Mouse (Mus musculus): ENCODE data around the gene Prss8. TPM values are rescaled to one million over a fixed set of nuclear protein-coding genes. Genes with fewer than 3 reads are reported as not detected.
"Not testable (repeated sequence)": the region's sequence is repeated elsewhere in the genome, so short reads cannot be mapped to it uniquely, and the experiment has no call there.

The Prss8 gene
- polyA plus RNA-seq, 1 experiment from 2014 or later = 5.0 TPM

DNA sequence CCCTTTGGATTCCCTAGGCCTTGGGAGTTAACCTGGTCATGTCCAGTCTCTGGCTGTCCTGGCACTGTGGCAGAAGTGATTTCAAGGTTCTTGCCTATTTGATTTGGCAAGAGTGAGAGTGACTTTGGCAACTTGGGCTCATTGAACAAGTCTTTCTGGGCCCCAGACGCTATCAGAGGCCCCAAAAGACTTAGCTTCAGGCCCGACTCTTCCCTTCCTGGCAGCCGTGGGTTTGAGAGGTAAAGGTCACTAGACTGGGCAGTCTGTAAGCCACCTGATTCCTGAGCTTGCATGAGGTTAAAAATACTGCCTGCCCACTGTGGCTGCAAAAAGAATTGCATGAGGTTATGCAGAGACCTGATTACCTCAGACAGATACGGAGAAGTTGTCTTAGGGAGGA, 21.2 kb downstream of the Prss8 start:
- Histone ChIP-seq H3K27ac (no peak overlapping the region), H3K27me3 (no peaks in the 10 kb centered on the region), H3K4me1 (replicated peaks) (peaks cover 15% of the 10 kb centered on the region), H3K9me3 (no peaks in the 10 kb centered on the region), H3K4me3 (replicated peaks) (no peak overlapping the region), H3K9ac (replicated peaks) (no peak overlapping the region), H3K36me3 (peaks cover 52% of the 10 kb centered on the region), H3K4me2 (no peak overlapping the region)
- no peak for ATAC-seq (ENCODE audit: insufficient number of reproducible peaks, insufficient read depth, low FRiP score, low TSS enrichment, low read depth)
- WGBS = 93% methylated on average over 4 of the region's 4 CpGs

- 93% methylated on average over 12 of the region's 12 CpGs for WGBS
- ATAC-seq (ENCODE audit: insufficient number of reproducible peaks, insufficient read depth, low FRiP score, low TSS enrichment, low read depth) = no peak
- Histone ChIP-seq H3K4me1 (replicated peaks) (peaks cover 11% of the 10 kb centered on the region), H3K9ac (replicated peaks) (no peak overlapping the region), H3K4me3 (replicated peaks) (no peak overlapping the region), H3K36me3 (peaks cover 52% of the 10 kb centered on the region), H3K27me3 (no peaks in the 10 kb centered on the region), H3K27ac (no peak overlapping the region), H3K9me3 (no peaks in the 10 kb centered on the region), H3K4me2 (no peak overlapping the region)
Measured at GRCm38 (mm10) chr7:127907939-127908338, 22.0 kb downstream of the Prss8 start.

- Histone ChIP-seq H3K9ac (replicated peaks) (peak within 1 kb of the TSS; percentile 78), H3K27me3 (0 out of 2 replicates have a peak, but pooled peaks cover 2% of the 10 kb centered on the region), H3K27ac (peak within 1 kb of the TSS; percentile 80), H3K4me3 (replicated peaks) (peak within 1 kb of the TSS; percentile 55), H3K4me1 (replicated peaks) (peaks cover 11% of the 10 kb centered on the region), H3K36me3 (peaks cover 42% of the 10 kb centered on the region), H3K9me3 (no peaks in the 10 kb centered on the region), H3K4me2 (peak within 1 kb of the TSS; percentile 83)
- 6% methylated on average over 38 of the region's 38 CpGs for WGBS
- ATAC-seq (ENCODE audit: insufficient number of reproducible peaks, insufficient read depth, low FRiP score, low TSS enrichment, low read depth) = peak; percentile 87
Measured at GRCm38 (mm10) chr7:127903971-127904796, 25.7 kb downstream of the Prss8 start, which contains the start of gene Bckdk. Bckdk (plus strand) TSS chr7:127904082.

DNA sequence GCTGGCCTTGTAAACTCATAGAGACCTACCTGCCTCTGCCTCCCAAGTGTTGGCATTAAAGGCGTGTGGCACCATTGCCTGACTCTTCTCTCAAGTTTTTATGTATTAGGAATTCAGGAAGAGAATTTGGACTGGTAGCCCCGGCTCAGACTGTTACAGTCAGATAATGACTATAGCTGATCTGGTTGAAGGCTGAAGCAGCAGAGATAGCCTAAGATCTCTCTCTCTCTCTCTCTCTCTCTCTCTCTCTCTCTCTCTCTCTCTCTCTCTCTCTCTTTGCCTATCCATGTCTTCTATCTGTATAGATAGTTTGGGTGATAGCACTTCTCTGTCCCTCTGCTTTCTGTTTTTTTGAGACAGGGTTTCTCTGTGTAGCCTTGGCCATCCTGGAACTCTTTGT, 28.1 kb downstream of the Prss8 start:
- H3K4me3 ChIP-seq (replicated peaks) = no peak overlapping the region
- no peak overlapping the region for H3K4me2 ChIP-seq
- no peaks in the 10 kb centered on the region for H3K9me3 ChIP-seq
- H3K36me3 ChIP-seq = peaks cover 18% of the 10 kb centered on the region
- H3K27ac ChIP-seq = no peak overlapping the region
- 82% methylated on average over 2 of the region's 2 CpGs for WGBS
- H3K9ac ChIP-seq (replicated peaks) = no peak overlapping the region
- H3K27me3 ChIP-seq = 0 out of 2 replicates have a peak, but pooled peaks cover 2% of the 10 kb centered on the region
- ATAC-seq (ENCODE audit: insufficient number of reproducible peaks, insufficient read depth, low FRiP score, low TSS enrichment, low read depth) = no peak
- peaks cover 11% of the 10 kb centered on the region for H3K4me1 ChIP-seq (replicated peaks)

GRCm38 (mm10) chr7:127899997-127900396, 29.9 kb downstream of the Prss8 start:
- no peak overlapping the region for H3K27ac ChIP-seq
- no peak for ATAC-seq (ENCODE audit: insufficient number of reproducible peaks, insufficient read depth, low FRiP score, low TSS enrichment, low read depth)
- no peak overlapping the region for H3K4me2 ChIP-seq
- 47% methylated on average over 7 of the region's 7 CpGs for WGBS
- H3K27me3 ChIP-seq = 0 out of 2 replicates have a peak, but pooled peaks cover 2% of the 10 kb centered on the region
- H3K36me3 ChIP-seq = 0 out of 2 replicates have a peak, but pooled peaks cover under 1% of the 10 kb centered on the region
- peaks cover 8% of the 10 kb centered on the region for H3K4me1 ChIP-seq (replicated peaks)
- no peaks in the 10 kb centered on the region for H3K9me3 ChIP-seq
- no peak overlapping the region for H3K4me3 ChIP-seq (replicated peaks)
- H3K9ac ChIP-seq (replicated peaks) = no peak overlapping the region

- WGBS = 32% methylated on average over 10 of the region's 10 CpGs
- Histone ChIP-seq H3K9me3 (no peaks in the 10 kb centered on the region), H3K4me2 (no peak overlapping the region), H3K9ac (replicated peaks) (no peak overlapping the region), H3K27ac (no peak overlapping the region), H3K27me3 (0 out of 2 replicates have a peak, but pooled peaks cover 2% of the 10 kb centered on the region), H3K4me3 (replicated peaks) (no peak overlapping the region), H3K36me3 (peaks cover 6% of the 10 kb centered on the region), H3K4me1 (replicated peaks) (peaks cover 9% of the 10 kb centered on the region)
- ATAC-seq (ENCODE audit: insufficient number of reproducible peaks, insufficient read depth, low FRiP score, low TSS enrichment, low read depth) = no peak
Measured at GRCm38 (mm10) chr7:127898179-127898956, 31.5 kb downstream of the Prss8 start.

DNA sequence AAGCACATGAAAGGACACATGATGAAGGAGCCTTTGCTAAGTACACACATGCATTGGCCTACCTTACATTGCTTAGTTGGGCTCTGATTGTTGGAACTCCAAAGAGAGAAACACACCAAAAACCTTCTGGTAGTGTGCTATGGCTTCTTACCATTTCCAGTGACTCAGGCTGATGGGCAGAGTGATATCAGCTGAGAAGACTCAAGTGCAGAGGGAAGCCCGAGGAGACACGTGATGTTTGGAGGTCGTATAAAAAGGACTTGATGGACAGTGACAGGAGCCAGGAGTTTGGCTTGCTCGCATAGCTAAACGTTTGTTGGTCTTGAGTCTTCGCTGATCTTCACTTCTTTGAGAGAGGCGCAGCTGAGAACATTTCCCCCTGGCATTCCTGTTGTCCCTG, 32.4 kb downstream of the Prss8 start:
- H3K27ac ChIP-seq = no peak overlapping the region
- no peak overlapping the region for H3K4me3 ChIP-seq (replicated peaks)
- H3K9ac ChIP-seq (replicated peaks) = no peak overlapping the region
- 0 out of 2 replicates have a peak, but pooled peaks cover 2% of the 10 kb centered on the region for H3K27me3 ChIP-seq
- ATAC-seq (ENCODE audit: insufficient number of reproducible peaks, insufficient read depth, low FRiP score, low TSS enrichment, low read depth) = no peak
- H3K9me3 ChIP-seq = no peaks in the 10 kb centered on the region
- H3K4me2 ChIP-seq = no peak overlapping the region
- H3K4me1 ChIP-seq (replicated peaks) = peaks cover 9% of the 10 kb centered on the region
- WGBS = 85% methylated on average over 7 of the region's 7 CpGs
- H3K36me3 ChIP-seq = peaks cover 14% of the 10 kb centered on the region

GRCm38 (mm10) chr7:127896384-127896783, 33.5 kb downstream of the Prss8 start:
- ATAC-seq (ENCODE audit: insufficient number of reproducible peaks, insufficient read depth, low FRiP score, low TSS enrichment, low read depth) = no peak
- H3K27ac ChIP-seq = no peak overlapping the region
- H3K4me3 ChIP-seq (replicated peaks) = no peak overlapping the region
- 0 out of 2 replicates have a peak, but pooled peaks cover 2% of the 10 kb centered on the region for H3K27me3 ChIP-seq
- H3K4me2 ChIP-seq = no peak overlapping the region
- peaks cover 9% of the 10 kb centered on the region for H3K4me1 ChIP-seq (replicated peaks)
- H3K9ac ChIP-seq (replicated peaks) = no peak overlapping the region
- H3K9me3 ChIP-seq = no peaks in the 10 kb centered on the region
- H3K36me3 ChIP-seq = peaks cover 24% of the 10 kb centered on the region
- 55% methylated on average over 13 of the region's 13 CpGs for WGBS

- H3K36me3 ChIP-seq = peaks cover 29% of the 10 kb centered on the region
- WGBS = 63% methylated on average over 7 of the region's 7 CpGs
- H3K9me3 ChIP-seq; H3K9ac ChIP-seq (replicated peaks); ATAC-seq (ENCODE audit: insufficient number of reproducible peaks, insufficient read depth, low FRiP score, low TSS enrichment, low read depth); H3K27me3 ChIP-seq; H3K27ac ChIP-seq; H3K4me1 ChIP-seq (replicated peaks): not testable (repeated sequence)
- H3K4me2 ChIP-seq = peak overlapping the region; percentile 79
- H3K4me3 ChIP-seq (replicated peaks) = peak overlapping the region; percentile 59
Measured at GRCm38 (mm10) chr7:127895891-127896290, 34.0 kb downstream of the Prss8 start.

DNA sequence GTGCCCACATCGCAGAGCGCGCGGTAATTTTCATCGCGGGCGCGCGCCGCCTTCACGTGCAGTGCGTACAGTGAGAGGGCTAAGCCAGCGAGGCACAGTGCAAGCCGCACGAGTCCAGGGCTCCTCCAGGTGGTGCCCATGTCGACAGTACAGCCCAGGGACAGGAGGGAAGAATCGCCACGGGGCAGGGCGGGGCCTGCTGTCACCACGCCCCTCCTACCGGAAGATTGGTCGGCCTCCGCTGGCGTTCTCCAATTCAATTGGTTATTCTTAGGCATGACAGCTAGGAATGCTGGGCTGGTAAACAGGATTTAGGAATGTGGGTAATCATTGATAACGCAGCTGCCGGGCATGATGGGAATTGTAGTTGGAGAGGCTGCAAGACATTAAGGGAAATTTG, 34.5 kb downstream of the Prss8 start, which contains the start of the genes Gm21974 and Vkorc1:
Gene Gm21974, minus strand, starts transcription at position 13 of the 400 bp plus-strand sequence.
Gene Vkorc1, minus strand, starts transcription at position 176 of the 400 bp plus-strand sequence.
- no peaks in the 10 kb centered on the region for H3K9me3 ChIP-seq
- H3K4me2 ChIP-seq = peak within 1 kb of the TSS; percentile 79
- H3K4me3 ChIP-seq (replicated peaks) = peak within 1 kb of the TSS; percentile 59
- H3K36me3 ChIP-seq = peaks cover 33% of the 10 kb centered on the region
- H3K9ac ChIP-seq (replicated peaks) = peak within 1 kb of the TSS; percentile 70
- 0 out of 2 replicates have a peak, but pooled peaks cover 2% of the 10 kb centered on the region for H3K27me3 ChIP-seq
- H3K4me1 ChIP-seq (replicated peaks) = peaks cover 13% of the 10 kb centered on the region
- whole genome bisulfite sequencing = under 1% methylated on average over 26 of the region's 26 CpGs
- peak within 1 kb of the TSS; percentile 80 for H3K27ac ChIP-seq
- peak; percentile 98 for ATAC-seq (ENCODE audit: insufficient number of reproducible peaks, insufficient read depth, low FRiP score, low TSS enrichment, low read depth)

DNA sequence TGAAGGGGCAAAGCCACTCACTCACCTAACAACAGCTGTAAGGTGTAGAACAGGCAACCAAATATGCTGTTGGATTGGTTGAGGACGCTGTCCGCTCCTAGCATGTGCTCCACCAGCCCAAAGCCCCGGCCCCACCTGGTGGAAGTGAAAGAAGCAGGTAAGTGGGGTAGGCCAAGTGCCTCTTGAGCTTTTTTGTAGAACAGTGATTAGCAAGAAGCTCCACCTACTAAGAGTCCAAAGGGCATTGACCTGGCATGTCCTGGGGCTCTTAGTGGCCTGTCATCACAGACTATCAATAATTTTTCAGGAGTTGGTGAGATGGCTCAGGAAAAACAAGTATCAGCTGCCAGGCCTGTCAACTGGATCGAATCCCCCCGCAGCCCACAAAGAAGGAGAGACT, 35.4 kb downstream of the Prss8 start:
- Histone ChIP-seq H3K4me3 (replicated peaks) (peak overlapping the region; percentile 59), H3K9ac (replicated peaks) (peak overlapping the region; percentile 70; the same call in 1 of the 2 replicates), H3K27me3 (0 out of 2 replicates have a peak, but pooled peaks cover under 1% of the 10 kb centered on the region), H3K36me3 (peaks cover 43% of the 10 kb centered on the region), H3K4me1 (replicated peaks) (peaks cover 13% of the 10 kb centered on the region), H3K4me2 (peak overlapping the region; percentile 79), H3K27ac (no peak overlapping the region), H3K9me3 (no peaks in the 10 kb centered on the region)
- WGBS = 72% methylated on average over 5 of the region's 5 CpGs
- ATAC-seq (ENCODE audit: insufficient number of reproducible peaks, insufficient read depth, low FRiP score, low TSS enrichment, low read depth) = no peak
